Mouse (Mus musculus): ENCODE data around the gene Ddx54. TPM values are rescaled to one million over a fixed set of nuclear protein-coding genes. Genes with fewer than 3 reads are reported as not detected.
A peak's percentile ranks its signal among the peaks of the same experiment; 100 is the strongest.

Ddx54 gene
- polyA plus RNA-seq, 1 experiment from 2014 or later: 26.9 TPM

DNA sequence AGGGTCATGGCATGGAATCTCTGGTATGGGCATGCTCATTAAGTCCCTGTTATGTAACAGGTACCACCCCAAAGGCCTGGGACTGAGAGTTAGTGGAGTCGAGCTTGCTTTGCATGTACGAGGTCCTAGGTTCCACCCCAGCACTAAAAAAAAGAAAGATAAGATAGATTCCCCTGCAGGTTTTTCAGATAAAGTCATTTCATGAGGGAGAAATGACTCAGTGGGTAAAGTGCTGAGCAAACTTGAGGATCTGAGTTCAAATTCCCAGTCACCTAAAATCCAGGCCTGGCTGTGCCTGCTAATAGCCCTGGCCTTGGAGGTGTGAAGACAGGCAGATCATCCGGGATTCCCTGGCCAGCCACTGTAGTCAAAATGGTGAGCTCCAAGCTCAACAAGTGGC is 59.3 kb downstream of the Ddx54 start:
- no peak for ATAC-seq
- Histone ChIP-seq H3K4me1 (ENCODE audit: control insufficient read depth, insufficient read depth, low read length) (no peaks in the 10 kb centered on the region), H3K9me3 (replicated peaks; ENCODE audit: control insufficient read depth, low read length) (no peaks in the 10 kb centered on the region), H3K4me2 (ENCODE audit: low read length) (no peak overlapping the region), H3K27ac (ENCODE audit: low read depth, low read length) (no peak overlapping the region), H3K4me3 (ENCODE audit: low read depth, low read length) (no peak overlapping the region), H3K36me3 (ENCODE audit: control insufficient read depth, insufficient read depth, low read length) (no peaks in the 10 kb centered on the region), H3K9ac (ENCODE audit: low read length) (no peak overlapping the region), H3K27me3 (replicated peaks; ENCODE audit: control insufficient read depth, insufficient read depth, low read length) (no peaks in the 10 kb centered on the region)
- WGBS: 90% methylated on average over 3 of the region's 3 CpGs
- DNase-seq (ENCODE audit: low spot score): no peak

DNA sequence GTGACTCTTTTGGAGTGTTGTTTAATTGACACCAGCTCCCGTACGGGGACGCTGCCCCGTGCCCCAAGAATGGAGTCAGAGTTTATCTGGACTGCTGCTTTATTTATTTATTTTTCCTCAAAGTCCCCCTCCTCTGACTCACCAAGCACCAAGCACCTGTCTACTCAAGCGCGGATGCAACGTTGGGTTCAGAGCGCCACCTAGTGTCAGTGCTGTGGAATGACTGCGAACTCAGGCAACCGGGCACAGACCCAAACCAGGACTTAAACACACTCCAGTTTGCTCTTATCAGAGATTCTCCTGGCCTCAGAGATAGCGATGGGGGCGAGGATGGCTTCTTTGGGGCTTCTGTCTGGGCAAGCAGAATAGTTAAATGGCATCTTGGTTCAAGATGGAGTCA is 61.1 kb downstream of the Ddx54 start:
- H3K4me3 ChIP-seq (ENCODE audit: low read depth, low read length): no peak overlapping the region
- peak; percentile 81 for DNase-seq (ENCODE audit: low spot score)
- no peaks in the 10 kb centered on the region for H3K4me1 ChIP-seq (ENCODE audit: control insufficient read depth, insufficient read depth, low read length)
- no peak overlapping the region for H3K4me2 ChIP-seq (ENCODE audit: low read length)
- H3K9me3 ChIP-seq (replicated peaks; ENCODE audit: control insufficient read depth, low read length): no peaks in the 10 kb centered on the region
- WGBS: 13% methylated on average over 12 of the region's 12 CpGs
- H3K27ac ChIP-seq (ENCODE audit: low read depth, low read length): no peak overlapping the region
- ATAC-seq: no peak
- no peaks in the 10 kb centered on the region for H3K27me3 ChIP-seq (replicated peaks; ENCODE audit: control insufficient read depth, insufficient read depth, low read length)
- no peak overlapping the region for H3K9ac ChIP-seq (ENCODE audit: low read length)
- no peaks in the 10 kb centered on the region for H3K36me3 ChIP-seq (ENCODE audit: control insufficient read depth, insufficient read depth, low read length)

DNA sequence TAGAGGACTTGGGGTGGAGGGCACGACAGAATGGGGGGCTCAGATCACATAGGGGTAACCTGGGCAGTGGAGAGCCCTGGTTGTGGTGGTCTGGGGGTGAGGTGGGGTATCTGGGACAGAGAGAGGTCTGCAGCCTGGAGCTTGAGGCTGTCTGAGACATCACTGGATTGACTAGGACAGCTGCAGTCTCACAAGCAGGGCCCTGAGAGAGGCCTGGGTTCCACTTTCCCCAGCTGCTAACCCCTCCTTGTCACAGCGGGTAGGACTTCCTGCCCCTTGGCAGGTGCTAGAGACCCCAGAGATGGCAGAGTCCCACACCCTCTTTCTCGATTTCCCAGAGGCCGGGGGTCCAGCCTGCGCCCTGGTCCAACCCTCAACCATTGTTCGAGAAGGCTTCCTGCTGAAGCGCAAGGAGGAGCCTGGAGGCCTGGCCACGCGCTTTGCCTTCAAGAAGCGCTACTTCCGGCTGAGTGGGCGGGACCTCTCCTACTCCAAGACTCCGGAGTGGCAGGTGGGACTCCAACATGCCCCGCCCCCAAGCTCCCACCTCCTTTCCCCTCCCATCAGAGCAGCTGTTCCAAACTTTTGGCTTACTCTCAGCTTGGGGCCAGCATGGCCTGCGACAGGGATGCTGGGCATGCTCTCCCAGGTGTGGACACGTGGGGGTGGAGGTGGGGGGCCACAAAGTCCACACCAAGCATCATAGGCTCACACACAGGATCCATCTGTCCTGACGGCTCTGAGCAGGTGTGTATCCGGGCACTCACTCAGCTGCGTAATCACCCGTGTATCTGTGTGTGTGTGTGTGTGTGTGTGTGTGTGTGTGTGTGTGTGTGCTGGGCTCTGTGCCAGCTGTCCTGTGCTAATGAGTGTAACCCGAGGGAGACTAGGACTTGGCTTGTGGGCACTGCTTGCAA is 61.9 kb downstream of the Ddx54 start:
- peak; percentile 30 for ATAC-seq
- no peaks in the 10 kb centered on the region for H3K27me3 ChIP-seq (replicated peaks; ENCODE audit: control insufficient read depth, insufficient read depth, low read length)

DNA sequence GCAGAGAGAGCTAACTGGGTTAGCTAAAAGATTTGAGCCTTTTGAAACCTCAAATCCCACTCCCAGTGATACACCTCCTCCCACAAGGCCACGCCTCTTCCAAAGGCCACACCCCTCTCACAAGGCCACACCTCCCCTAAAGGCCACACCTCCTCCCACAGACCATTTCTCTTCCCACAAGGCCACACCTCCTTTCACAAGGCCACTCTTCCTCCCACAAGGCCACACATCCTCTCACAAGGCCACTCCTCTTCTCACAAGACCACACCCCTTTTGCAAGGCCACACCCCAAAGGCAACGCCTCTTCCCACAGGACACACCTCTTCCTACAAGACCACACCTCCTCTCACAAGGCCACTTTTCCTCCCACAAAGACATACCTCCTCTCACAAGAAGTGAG is 65.0 kb downstream of the Ddx54 start:
- DNase-seq (ENCODE audit: low spot score): no peak
- WGBS: 15% methylated on average over 2 of the region's 2 CpGs

More for the DNA sequence above, 61.9 kb downstream of the Ddx54 start:
- peak; percentile 67 for DNase-seq (ENCODE audit: low spot score)
- Histone ChIP-seq H3K27ac (ENCODE audit: low read depth, low read length) (no peak overlapping the region), H3K4me2 (ENCODE audit: low read length) (no peak overlapping the region), H3K4me3 (ENCODE audit: low read depth, low read length) (no peak overlapping the region), H3K9ac (ENCODE audit: low read length) (no peak overlapping the region), H3K9me3 (replicated peaks; ENCODE audit: control insufficient read depth, low read length) (no peaks in the 10 kb centered on the region), H3K36me3 (ENCODE audit: control insufficient read depth, insufficient read depth, low read length) (no peaks in the 10 kb centered on the region), H3K4me1 (ENCODE audit: control insufficient read depth, insufficient read depth, low read length) (no peaks in the 10 kb centered on the region)
- WGBS: 24% methylated on average over 21 of the region's 21 CpGs

More for the DNA sequence above, 65.0 kb downstream of the Ddx54 start:
- Histone ChIP-seq H3K9me3 (replicated peaks; ENCODE audit: control insufficient read depth, low read length) (no peaks in the 10 kb centered on the region), H3K27ac (ENCODE audit: low read depth, low read length) (no peak overlapping the region), H3K9ac (ENCODE audit: low read length) (no peak overlapping the region), H3K4me2 (ENCODE audit: low read length) (no peak overlapping the region), H3K27me3 (replicated peaks; ENCODE audit: control insufficient read depth, insufficient read depth, low read length) (peaks cover 3% of the 10 kb centered on the region), H3K4me3 (ENCODE audit: low read depth, low read length) (no peak overlapping the region), H3K36me3 (ENCODE audit: control insufficient read depth, insufficient read depth, low read length) (peaks cover 11% of the 10 kb centered on the region; the same call in 1 of the 2 replicates), H3K4me1 (ENCODE audit: control insufficient read depth, insufficient read depth, low read length) (peaks cover 8% of the 10 kb centered on the region; the same call in 1 of the 2 replicates)
- ATAC-seq: no peak

Other genes starting within 250 kb of the Ddx54 start
- gene Lhx5, start 181.0 kb upstream of the Ddx54 start, polyA plus RNA-seq (2014; fragmentation: Nextera tagmentation; extraction: Ambion mirVana): 3.5 and 5.1 TPM in 2 replicates
- gene Sdsl, start 139.9 kb upstream of the Ddx54 start, polyA plus RNA-seq (2014; fragmentation: Nextera tagmentation; extraction: Ambion mirVana): 2.2 and 3.2 TPM in 2 replicates
- not detected in 2 replicates for gene Sds, start 136.2 kb upstream of the Ddx54 start, polyA plus RNA-seq (2014; fragmentation: Nextera tagmentation; extraction: Ambion mirVana)
- gene Plbd2, start 109.1 kb upstream of the Ddx54 start, polyA plus RNA-seq (2014; fragmentation: Nextera tagmentation; extraction: Ambion mirVana): 14.8 and 16.2 TPM in 2 replicates
- 0.67 and 1.5 TPM in 2 replicates for gene Slc8b1, start 101.6 kb upstream of the Ddx54 start, polyA plus RNA-seq (2014; fragmentation: Nextera tagmentation; extraction: Ambion mirVana)
- gene Tpcn1, start 24.1 kb upstream of the Ddx54 start, polyA plus RNA-seq (2014; fragmentation: Nextera tagmentation; extraction: Ambion mirVana): 10.5 and 13.3 TPM in 2 replicates
- gene Iqcd, start 23.7 kb upstream of the Ddx54 start, polyA plus RNA-seq (2014; fragmentation: Nextera tagmentation; extraction: Ambion mirVana): 2.0 and 2.4 TPM in 2 replicates
- 15.9 and 18.3 TPM in 2 replicates for gene Rita1, start 150 bp upstream of the Ddx54 start, polyA plus RNA-seq (2014; fragmentation: Nextera tagmentation; extraction: Ambion mirVana)
- 0.19 and 0.57 TPM in 2 replicates for gene Cfap73, start 21.5 kb downstream of the Ddx54 start, polyA plus RNA-seq (2014; fragmentation: Nextera tagmentation; extraction: Ambion mirVana)
- gene Rasal1, start 36.1 kb downstream of the Ddx54 start, polyA plus RNA-seq (2014; fragmentation: Nextera tagmentation; extraction: Ambion mirVana): 1.5 and 3.2 TPM in 2 replicates
- 27.5 and 35.5 TPM in 2 replicates for gene Dtx1, start 99.2 kb downstream of the Ddx54 start, polyA plus RNA-seq (2014; fragmentation: Nextera tagmentation; extraction: Ambion mirVana)
- gene Oas2, start 137.1 kb downstream of the Ddx54 start, polyA plus RNA-seq (2014; fragmentation: Nextera tagmentation; extraction: Ambion mirVana): 0.11 and 0.42 TPM in 2 replicates
- gene Oas3, start 164.9 kb downstream of the Ddx54 start, polyA plus RNA-seq (2014; fragmentation: Nextera tagmentation; extraction: Ambion mirVana): 0.19 and 0.27 TPM in 2 replicates
- gene Oas1e, start 182.8 kb downstream of the Ddx54 start, polyA plus RNA-seq (2014; fragmentation: Nextera tagmentation; extraction: Ambion mirVana): 0.13 TPM in 1 of 2 replicates, not detected in the other
- 0.38 and 0.45 TPM in 2 replicates for gene Oas1c, start 199.8 kb downstream of the Ddx54 start, polyA plus RNA-seq (2014; fragmentation: Nextera tagmentation; extraction: Ambion mirVana)
- not detected in 2 replicates for gene Oas1f, start 234.6 kb downstream of the Ddx54 start, polyA plus RNA-seq (2014; fragmentation: Nextera tagmentation; extraction: Ambion mirVana)
- gene Oas1h, start 248.7 kb downstream of the Ddx54 start, polyA plus RNA-seq (2014; fragmentation: Nextera tagmentation; extraction: Ambion mirVana): not detected in 2 replicates

Data from forebrain, embryonic 14.5 days (tissue).